Mouse (Mus musculus): ENCODE measurements at regions not wholly inside any gene's neighbourhood (a gene's known extent, or its start where the extent isn't known, plus 50 kb on each side); places are given as distances from the start of the nearest gene placed in this dataset.
"Not testable (repeated sequence)": the region's sequence is repeated elsewhere in the genome, so short reads cannot be mapped to it uniquely, and the experiment has no call there.

DNA sequence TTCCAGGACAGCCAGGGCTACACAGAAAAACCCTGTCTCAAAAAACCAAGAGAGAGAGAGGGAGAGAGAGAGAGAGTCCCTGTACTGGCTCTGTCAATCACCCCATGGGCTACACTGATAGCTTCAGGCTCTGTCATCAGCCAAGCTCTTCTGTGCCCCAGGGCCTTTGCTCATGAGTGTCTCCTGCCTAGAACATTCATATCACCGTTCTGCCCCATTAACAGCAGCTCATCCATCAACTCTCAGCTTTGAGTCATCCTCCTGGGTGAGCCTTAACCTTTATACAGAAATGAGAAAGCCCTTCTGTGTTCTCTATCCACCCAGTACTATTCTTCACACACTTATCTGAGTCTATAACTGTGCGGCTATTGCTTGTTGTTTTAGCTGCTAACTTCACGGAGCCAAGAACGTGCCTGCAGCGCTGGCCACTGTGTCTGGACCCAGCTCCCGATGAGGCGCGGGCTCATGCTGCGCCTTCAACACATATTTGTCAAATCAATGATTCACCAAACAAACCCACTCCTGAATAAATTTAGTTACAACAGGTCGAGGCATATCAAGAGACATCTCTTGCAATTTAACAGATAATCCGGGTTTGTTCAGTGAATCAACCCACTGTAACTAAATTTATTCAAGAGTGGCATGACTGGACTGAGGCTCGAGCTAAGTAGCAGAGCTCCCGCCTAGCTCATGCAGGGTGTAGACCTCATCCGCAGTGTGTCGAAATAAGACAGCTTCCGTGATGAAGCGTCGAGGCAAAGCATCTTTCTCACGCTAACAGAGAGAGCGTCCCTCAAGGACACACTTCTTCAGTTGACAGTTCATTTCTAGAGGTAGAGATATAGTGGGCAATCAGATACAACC lies 152.1 kb downstream of the Katnal1 start:
- no peak for DNase-seq (ENCODE audit: inconsistent ontology term)

DNA sequence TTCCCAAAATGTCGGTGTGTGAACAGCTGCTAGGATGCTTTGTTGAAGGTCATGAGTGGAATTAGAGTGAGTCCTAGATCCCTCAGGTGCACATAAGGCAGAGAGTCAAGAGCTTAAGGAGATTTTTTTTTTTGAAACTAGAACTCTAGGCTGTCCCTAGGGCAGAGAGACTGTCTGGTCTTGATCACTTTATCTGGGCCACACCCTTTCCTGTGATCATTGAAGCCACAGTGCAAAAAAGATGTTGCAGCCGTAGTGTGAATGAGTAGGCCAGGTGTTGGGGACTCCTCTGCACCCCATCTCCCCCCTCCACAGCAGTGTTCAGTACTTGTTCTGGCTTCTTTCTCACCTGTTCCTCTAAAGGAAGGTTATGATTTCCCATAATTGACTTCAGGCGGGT lies 153.9 kb downstream of the Katnal1 start:
- no peak for DNase-seq (ENCODE audit: inconsistent ontology term)

DNA sequence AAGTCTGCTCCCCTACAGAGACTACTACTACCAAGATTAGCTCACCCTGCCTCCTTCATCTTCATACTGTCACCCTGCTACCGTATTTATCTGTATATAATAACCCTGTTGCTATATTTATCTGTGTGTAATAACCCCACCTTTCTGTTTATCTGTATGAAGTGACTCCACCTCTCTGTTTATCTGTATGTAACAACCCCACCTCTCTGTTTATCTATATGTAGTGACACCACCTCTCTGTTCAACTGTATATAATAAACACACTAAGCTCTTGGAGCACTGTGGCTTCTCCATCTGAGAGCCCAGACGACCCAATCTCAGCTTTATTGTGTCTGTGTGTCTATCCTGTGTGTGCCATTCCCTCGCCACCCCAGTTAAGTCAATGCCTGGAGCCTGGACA lies 154.7 kb downstream of the Katnal1 start:
- no peak for DNase-seq (ENCODE audit: inconsistent ontology term)

DNA sequence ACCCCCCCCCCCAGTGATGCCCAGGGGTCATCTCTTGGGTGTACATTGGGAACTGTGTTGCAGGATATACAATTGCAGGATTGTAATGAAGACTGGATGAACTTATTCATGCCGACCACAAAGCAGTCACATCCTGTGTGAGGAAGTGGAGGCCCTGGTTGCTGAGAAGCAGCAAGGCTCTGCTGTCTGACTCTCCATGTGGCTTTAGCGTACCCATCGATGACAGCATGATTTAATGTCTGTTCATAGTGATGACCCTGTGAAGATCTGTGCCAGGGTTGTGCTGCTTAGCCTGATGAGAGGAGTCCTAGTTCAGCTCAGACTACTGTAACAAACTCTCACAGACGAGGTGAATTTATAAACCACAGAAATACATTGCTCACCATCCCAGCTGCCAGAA lies 159.7 kb downstream of the Katnal1 start:
- DNase-seq (ENCODE audit: inconsistent ontology term): no peak

DNA sequence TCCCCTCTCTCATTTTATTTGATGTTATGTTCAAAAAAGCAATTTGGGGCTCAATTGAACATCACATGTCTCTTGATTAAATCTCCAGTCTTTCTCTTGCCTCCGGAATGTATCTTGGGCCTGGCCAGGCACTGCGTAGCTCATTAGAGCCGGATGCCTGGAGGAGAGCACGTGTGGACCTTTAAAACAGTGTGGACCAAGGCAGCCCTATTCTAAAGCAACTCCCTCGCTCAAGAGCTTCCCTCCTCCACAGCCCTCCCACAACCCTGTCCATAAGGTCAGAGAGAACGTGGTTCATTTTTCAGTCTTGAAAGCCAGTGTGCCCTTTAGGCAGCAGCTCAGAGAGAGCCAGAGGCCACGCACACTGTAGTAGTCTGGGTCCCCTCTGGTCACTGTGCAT lies 160.8 kb downstream of the Katnal1 start:
- DNase-seq (ENCODE audit: inconsistent ontology term): no peak

DNA sequence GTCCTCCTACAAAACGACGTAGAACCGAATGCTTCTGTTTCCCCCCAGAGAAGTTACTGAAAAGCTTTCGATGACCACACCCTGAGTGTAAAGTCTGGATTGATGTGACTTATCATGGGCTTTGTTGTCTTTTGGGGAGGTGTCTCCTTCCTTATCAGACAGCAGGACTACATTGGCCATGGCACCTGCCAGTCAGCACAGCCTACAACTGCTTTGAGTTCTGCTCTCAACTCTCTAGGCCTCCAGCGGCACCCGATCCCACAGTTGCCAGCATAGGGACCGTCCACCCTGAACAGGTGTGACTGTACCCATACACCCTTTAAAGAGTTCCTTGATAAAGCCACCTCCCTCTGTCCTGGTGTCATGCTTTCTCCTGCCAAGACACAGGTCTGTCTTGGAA lies 163.1 kb downstream of the Katnal1 start:
- DNase-seq (ENCODE audit: inconsistent ontology term): no peak

DNA sequence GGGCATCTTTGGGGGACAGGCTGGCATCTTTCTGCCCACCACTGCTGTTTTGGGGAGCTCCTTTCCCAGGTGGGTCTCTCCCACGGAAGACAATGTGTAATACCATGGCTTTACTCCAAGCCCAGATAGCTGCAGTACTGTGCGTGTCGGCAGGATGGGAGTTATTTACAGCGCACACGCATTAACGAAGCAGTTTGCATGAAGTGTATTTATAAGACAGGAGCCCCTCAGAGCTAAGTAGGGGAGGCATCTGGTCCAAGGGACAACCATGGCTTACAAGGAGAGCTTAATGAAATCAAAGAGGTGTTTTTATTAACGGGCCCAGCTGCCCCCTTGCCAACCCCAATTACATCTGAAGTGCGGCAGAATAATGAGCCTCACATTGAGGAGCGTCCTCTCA lies 169.0 kb downstream of the Katnal1 start:
- no peak for DNase-seq (ENCODE audit: inconsistent ontology term)

DNA sequence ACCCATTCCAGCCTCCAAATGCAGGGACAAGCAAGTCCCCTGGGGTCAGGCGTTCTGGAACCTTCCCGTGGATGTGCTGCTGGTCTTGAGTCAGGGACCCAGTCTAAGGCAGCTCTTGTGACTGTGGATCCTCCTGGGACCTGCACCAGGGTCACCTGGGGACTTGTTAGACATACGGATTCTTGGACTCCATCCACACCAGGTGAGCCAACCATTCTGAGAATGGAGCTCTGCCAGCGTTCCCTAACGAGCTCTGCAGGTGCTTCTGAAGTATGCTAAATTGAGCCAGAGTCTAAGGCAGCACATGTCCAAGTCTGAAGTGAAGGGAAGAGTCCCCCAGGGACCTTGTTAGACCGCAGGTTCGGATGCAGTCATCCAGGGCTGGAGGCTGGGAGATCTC lies 170.3 kb downstream of the Katnal1 start:
- no peak for DNase-seq (ENCODE audit: inconsistent ontology term)

DNA sequence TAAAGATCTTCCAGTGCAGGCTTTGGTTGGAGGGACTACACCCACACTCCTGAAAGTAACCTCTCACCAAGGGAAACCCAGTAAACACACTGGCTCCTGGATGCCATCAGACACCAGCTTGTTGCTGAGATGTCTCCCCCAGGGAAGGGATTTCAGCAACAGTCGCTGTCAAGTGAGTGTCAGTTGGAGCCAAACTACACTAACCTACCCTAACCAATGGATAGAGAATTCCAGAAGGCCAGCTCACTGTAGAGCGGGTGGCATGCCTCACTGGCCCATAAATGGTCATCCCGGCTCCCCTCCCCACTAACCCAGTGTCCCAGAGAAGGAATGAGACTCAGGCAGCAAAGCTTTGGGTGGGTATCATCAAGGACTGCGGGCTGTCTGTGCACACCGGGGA lies 171.4 kb downstream of the Katnal1 start:
- peak; percentile 19 for DNase-seq (ENCODE audit: inconsistent ontology term)

DNA sequence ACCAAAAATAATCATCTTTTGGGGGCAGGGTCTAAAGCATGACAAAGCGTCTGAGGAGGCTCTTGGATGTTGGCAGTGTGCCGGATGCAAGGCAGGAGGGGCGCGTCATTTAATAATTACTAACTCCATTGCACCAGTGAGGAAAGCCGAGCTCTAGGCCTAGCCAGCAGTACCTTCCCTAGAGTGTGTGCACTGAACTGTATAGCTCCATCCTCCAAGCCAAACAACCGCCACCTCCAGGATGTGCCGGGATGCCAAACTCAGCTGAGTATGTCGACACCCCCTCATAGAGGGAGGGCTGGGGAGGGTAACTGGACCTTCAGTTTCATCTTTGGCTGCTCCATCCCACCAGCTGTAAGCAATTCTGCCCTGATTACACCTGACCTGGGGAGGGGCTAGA lies 171.9 kb downstream of the Katnal1 start:
- peak; percentile 40 for DNase-seq (ENCODE audit: inconsistent ontology term)

DNA sequence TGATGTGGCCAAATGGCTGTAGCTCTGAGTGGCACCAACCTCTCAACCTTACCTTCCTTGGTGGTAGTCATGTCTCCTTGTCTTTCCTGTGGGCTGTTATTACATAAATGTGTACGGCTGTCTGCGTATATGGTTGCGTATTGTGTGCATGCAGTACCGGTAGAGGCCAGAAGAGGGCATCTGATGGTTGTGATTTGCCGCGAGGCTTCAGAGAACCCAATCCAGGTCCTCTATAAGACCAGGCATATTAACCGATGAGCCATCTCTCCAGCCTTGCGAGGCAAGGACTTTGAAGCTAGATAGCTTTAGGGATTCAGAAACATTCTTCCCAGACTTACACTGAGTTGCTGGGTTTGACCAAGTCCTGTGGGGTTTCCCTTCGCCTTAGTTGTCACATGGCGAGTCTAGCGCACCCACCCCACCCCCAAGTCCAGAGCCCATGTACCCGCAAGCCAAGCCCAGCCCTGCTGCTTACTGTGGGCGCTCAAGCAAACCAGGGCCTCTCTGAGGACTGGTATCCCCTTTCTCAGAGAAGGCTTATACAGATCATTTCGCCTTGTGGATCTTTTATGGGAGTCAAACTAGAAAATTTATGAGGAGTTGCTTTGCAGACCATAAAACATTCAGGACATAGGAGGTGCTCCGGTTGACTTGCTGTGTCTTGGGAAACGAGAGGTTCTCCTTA lies 172.7 kb downstream of the Katnal1 start:
- DNase-seq (ENCODE audit: inconsistent ontology term): no peak

DNA sequence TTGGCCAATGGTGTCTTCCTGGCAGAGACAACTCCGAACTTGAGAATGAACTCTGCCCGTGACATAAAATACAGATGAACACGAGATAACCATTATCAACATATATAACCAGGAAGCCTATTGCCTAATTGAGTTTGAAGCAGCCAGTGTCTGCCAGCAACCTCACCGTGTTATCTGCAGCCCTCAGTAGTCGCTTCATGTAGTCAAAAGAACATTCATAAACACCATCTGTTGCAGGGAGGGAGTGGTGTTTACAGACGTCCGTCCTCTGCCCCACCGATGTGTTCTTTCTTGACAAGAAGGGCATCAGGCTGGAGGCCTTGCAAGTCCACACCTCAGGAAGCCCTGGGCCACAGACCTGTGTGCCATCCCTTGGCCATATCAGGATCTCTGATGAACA lies 173.3 kb downstream of the Katnal1 start:
- no peak for DNase-seq (ENCODE audit: inconsistent ontology term)

DNA sequence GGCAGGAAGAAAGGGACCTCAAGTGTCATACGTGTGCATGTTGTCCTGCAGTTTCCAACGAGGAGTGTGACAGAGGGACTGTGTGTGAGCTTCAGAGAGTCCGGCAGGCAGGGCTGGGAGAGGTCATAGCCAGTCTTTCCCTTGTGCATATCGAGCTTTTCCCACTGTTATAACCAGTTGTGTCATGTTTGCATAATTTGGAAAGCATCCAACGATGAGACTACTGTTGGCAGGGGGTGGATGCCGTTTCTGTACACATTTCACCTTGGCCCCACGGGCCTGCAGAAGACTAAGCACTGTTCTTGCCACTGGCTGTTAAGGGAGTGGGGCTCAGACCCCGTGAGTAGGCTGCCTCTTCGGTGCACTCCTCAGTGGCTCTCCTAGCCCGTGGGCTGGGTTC lies 174.2 kb downstream of the Katnal1 start:
- DNase-seq (ENCODE audit: inconsistent ontology term): no peak

DNA sequence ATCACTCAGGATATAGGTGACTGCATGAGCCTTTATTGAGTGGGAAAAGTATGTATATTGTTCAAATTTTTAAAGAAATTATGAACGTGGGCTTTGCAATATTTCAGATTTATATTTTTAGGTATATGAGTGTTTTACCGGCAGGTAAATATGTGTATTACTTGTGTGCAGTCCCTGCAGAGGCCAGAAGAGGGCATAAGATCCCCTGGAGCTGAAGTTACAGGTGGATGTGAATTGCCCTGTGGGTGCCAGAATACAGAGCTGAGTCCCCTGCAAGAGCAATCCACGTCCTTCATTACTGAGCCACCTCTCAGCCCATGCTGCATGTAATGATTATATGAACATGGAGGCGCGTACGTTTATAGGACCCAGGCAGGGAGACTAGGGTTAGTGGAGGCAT lies 174.8 kb downstream of the Katnal1 start:
- DNase-seq (ENCODE audit: inconsistent ontology term): no peak

DNA sequence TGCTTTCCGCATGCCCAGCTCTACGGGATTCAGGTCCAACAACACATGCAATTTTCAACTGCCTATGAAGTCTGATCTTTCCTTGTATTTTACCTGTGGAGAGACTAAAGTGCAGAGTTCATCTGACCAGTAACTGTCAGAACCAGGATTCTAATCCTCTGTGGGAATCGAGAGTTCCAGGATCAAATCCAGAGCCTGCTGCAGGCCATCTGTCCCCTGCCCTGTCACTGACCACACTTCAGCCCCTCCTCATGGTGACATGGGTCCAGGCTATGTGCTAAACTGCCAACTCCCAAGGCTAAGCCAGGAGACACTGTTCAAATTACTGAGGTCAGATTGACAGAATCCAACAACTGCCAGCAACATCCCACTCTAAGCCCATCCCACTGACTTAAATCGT lies 175.7 kb downstream of the Katnal1 start:
- no peak for DNase-seq (ENCODE audit: inconsistent ontology term)

DNA sequence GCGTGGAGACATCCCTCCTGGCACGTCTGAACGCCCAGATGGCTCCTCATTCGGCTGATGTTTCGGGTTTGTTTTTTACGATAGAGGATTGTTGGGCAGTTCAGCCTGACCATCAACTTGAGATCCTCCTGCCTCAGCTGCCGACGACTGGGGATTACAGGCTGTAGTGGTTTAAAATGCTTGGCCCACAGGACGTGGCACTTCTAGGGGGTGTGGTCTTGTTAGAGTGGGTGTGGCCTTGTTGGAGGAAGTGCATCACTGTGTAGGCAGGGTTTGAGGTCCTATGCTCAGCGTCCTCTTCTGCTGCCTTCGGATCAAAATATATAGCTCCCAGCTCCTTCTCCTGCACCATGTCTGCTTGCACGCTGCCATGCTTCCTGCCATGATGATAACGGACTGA lies 177.1 kb downstream of the Katnal1 start:
- no peak for DNase-seq (ENCODE audit: inconsistent ontology term)

DNA sequence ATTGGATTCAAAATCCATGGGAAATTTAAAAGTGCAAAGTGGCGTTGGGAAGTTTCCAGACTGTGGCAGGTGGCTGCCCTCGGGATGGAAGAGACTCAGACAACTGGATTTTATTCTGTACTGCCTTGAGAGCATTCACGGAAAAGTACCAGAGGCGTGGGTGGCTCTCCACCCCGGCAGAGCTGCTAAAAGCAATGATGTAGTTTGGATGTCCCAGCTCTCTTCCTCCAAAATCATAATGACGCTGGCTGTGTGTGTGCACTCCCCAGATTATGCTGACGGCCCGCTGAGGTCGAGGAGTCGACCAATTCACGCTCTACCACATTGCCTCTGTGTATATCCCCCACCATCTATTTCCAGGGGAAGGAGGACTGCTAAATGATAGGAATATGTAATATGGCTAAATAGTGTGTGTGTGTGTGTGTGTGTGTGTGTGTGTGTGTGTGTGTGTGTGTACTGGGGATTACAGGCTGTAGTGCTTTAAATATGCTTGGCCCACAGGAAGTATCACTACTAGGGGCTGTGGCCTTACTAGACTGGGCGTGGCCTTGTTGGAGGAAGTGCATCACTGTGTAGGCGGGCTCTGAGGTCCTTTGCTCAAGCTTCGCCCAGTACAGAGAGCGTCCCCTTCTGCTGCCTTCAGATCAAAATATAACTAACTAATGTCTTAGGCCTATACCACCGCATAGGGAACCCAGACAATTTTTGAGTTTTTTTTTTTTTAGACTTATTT lies 179.0 kb downstream of the Katnal1 start:
- DNase-seq (ENCODE audit: inconsistent ontology term): no peak

DNA sequence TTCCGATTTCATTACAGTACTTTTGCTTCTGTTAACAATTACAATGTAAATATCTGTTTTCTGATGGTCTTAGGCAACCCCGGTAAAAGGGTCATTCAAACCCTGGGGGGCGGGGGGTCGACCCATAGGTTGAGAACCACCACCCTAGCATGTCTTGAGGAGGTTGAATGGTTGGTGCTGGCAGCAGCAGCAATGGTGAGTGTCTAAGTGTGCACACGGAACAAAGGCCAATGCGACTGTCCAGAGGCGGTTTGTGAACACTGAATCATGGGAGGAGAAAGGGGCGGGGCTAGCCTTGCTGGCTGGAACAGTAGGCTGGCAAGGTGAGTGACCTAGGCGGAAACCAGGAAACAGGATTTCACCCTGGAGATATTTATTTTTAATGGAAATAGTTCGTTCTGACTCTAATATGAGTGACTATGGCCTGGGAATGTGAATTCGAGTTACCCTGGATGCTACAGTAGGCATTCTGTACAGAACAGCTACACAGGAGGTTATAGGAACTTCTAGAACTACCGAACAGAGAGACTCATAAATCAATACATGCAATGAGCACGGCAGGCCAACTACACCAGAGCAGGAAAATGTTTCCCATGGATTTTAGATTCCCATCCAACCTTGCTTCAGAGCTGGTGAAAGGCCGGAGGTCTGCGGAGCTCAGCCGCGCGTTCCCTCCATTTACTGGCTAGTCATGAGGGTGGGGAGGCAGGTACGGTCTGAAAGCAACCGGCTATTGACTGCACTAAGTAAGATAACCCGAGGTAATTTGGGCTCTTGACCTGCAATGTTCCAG lies 181.0 kb downstream of the Katnal1 start:
- DNase-seq (ENCODE audit: inconsistent ontology term): no peak

DNA sequence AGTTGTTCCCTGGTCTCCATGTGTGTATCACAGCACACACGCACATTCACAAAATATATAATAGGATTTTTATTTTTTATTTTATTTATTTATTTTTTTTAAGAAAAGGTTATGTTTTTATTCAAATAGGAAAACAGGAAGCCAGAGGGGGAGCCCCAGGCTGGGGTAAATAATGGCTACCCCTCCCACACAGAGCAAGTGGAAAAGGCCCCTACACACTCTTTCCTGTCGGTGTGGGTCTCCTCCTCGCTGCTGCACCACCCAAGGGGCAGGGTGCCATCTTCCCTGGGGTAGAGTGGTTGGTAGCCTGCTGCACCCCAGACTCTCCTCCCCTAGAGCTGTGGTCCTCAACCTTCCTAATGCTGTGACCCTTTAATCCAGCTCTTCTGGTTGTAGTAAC lies 181.6 kb downstream of the Katnal1 start:
- DNase-seq (ENCODE audit: inconsistent ontology term): no peak

DNA sequence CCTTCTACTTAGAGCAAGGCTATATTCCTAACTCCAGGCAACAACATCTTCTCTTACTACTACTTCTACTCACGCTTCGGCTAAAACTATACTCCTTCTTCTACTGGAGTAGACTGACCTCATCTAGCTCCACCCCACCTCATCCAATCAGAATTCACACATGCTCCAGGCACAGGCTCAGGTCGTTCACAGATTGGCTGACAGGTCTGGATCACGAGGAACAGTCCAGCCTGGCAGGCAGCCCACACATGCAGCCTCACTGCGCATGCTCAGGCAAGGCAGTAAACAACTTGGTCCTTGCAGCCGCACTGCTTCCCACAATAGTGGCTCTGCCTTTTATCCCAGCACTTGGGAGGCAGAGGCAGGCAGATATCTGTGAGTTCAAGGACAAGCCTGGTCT lies 182.4 kb downstream of the Katnal1 start:
- not testable (repeated sequence) for DNase-seq (ENCODE audit: inconsistent ontology term)

DNA sequence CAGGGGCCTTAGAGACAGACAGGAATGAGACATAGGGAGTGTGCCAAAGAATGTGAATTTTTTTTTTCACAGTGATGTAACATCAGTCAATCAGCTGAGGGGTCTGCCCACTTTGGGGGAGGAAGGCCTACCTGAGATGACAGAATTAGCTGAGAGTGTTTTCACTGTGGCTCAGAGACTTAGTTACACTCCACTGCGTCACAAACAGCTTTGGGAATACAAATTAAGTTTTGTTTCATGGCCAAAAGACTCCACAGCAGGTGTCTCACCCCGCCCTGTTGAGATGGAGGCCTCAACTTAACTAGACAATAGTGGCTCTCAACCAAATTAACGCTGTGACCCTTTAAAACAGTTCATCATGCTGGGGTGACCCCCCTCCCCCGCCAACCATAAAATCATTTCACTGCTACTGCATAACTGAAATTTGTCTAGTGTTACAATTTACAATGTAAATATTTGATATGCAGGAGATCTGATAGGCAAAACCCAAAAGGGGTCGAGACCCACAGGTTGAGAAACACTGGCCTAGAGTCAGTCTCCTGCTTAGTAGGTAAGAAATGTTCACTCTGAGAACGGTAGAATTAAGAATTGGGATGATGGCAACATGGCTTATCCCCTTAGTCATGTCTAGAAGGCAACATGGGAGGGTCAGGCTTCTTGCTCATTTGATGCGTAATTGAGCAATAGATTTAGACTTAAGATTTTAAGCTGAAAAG lies 184.3 kb downstream of the Katnal1 start:
- DNase-seq (ENCODE audit: inconsistent ontology term): peak; percentile 24
